Mouse (Mus musculus) CD4-positive, CD25-positive, alpha-beta regulatory T cell (primary cell): Measurements from ENCODE around the gene Taf10. TPM values are rescaled to one million over a fixed set of nuclear protein-coding genes. Genes with fewer than 3 reads are reported as not detected.

ENCODE experiments used
- polyA plus RNA-seq: library from polyadenylated mRNA; unstranded; fragments of 100-300 nt; shearing (Covaris generic); gene quantifications from one replicate; pipeline ENCODE4 v1.2.1, GENCODE M21; 2017

Taf10 gene
- 355 TPM for polyA plus RNA-seq

DNA sequence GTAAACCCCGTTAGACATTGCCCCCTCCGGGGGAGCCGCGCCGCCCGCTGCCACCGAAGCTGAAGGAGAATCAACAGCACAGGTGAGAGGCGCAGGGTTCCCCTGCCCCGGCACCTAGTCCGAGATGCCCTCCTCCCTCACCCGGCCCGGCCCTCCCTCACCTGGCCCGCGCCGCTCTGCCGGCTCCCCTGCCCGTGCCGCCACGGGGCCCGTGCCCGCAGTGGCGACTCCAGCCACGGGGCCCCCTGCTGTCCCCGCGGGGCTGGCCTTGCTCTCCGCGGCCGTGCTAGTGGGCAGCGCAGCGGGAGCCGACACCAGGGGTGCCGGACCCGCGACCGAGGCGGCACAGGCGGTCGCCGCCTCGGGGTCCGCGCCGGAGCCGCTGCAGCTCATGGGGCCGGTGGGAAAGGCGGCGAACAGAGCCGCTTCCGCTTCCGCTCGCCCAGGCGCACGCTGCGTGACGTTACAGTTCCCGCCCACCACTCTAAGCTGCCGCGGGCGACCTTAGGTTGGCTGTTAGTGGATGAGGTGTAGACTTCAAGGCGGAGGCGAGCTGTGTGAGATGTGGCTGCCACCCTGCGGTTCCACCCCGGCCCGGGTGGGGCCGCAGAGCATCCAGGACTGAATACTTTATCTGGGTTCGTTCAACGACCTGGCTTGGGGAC, at the start of gene Taf10:
Taf10 (minus strand) TSS at position 436 of the 665 bp plus-strand sequence.

DNA sequence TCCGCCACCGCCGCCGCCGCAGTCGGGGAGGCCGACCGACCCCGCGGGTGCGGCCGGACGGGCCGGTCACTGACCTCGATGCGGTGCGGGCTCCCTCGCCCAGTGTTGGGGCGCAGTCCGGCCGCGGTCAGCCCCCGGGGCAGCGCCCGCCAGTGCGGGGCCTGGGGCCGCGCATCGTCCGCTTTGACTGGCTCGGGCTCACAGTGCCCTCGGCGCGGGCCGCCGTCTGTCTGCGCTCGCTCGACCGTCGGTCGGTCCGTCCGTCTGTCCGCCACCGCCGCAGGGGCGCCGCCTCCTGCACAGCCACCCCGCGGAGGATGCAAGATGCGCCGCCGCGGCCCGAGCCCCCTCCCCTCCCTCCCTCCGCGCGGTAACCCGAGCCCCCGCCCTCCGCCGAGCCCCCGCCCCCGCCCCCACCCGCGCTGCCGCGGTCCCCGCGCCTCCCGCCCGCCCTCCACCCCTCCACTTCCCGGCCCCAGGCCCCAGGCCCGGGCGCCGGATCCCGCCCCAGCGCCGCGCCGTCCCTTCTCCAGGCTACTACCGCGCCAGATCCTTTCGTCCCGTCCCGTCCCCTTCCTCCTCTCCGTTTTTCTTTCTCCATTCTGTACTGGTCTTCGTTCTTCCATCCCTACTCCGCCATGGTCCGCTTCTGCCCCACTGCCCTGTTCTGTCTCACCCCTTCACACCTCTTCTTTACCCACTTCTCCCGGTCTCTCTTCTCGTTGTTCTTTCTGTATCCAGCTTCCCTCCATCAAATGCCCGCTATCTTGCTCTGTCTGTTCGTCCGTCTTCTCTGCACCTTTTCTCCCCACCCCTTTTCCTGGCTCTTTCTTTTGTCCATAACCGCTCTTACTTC, 43.4 kb upstream of the Taf10 start, which contains the start of gene Dchs1:
Dchs1 (minus strand) TSS at position 370 of the 856 bp plus-strand sequence.

DNA sequence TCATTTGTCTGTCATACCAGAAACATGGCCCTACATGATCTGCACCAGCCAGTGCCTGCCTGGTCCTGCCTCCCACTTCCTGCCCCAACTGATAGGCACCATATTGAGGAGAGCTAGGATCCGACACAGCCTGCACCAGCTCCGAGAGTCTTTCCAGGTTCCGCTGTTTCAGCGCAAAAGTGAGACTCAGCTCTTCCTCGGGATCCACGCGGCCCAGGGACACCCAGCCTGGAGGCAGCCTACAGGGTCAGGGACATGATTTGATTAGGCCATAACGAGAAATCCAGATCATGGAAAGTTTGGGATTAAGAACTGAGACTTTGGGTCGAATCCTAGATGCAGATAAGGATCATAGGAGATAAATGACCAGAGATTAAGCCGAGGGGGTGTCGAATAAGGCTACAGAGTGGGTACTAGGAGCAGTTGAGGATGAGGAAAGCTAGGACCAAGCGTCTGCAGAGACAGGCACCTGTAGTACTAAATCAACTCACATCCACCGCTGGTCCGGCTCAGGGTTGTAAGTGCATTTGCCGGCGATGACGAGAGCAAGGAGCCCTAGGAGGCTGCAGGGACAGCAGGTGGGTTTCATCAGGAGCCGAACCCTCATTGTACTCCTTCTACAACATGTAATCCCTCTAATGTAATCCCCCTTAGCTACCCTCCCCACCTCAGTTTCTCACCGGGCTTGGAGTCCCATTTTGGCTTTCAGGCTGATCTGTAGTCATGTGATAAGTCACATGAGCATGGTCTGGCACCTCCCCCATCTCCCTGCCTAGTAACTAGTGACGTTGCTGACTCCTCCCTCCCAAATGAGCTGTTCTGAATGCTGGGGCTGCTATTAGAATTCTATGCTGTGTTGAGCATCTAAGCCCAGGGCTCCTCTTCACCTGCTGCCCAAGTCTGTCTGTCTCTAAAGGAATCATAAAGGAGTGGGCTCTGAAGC, 7.6 kb upstream of the Taf10 start, which contains the start of gene Tpp1:
Tpp1 (minus strand) TSS at position 745 of the 943 bp plus-strand sequence.

DNA sequence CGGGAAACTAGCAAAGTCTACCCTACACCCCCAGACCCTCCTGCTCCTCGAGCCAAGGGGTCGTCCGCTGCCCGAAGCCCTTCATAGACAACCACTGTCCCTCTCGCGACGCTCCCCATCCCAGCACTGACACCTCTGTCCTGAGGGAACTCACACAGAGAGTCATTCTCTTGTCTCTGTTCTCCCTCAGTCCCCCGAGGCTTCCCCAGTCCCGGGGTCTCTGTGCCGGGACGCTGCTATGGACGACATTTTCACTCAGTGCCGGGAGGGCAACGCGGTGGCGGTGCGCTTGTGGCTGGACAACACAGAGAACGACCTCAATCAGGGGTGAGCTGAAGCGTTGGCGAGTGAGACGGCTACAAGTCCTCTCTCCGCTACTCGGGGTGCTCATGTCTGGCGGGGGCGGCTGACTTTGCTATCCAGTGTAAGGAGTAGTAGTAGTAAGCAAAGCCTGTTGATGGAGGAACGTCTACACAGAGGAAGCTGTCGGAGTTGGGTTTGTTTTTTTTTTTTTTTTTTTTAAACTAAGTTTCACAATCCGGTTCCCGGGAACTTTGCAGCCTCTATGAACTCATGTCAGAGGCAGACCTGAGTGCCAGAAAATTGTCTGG, 7.1 kb downstream of the Taf10 start, which contains the start of gene Rrp8:
Rrp8 (minus strand) TSS at position 475 of the 611 bp plus-strand sequence.

DNA sequence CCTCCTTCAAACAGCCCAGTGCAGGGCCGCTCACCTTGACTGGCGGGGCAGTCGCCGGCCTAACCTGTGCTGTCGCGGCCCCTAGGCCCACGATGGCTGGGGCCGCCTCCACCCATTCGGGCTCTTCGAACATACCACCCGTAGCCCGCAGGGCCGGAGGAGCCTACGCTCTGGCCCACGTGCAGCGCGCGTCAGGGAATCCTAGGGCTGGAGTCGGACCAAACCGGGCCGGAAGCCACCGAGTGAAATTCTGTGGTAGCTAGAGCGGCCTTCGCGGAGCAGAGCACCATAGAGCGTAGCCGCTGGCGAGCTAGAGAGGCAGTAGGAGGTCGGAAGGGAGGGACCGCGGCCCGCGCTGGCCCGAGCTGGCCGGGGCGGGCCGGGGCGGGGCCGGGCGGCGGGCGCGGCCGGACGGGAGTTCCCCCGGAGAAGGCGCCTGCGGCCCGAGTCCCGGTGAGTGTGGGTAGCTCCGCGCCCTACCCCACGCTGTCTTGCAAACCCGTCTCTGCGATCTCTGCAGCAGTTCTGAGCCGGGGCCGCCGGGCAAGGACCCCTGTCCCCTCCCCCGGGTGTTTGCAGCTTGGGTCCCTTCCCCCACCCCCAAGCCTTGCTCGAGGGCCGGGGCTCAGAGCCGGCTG, 7.8 kb downstream of the Taf10 start, which contains the start of gene Ilk:
Ilk (plus strand) TSS at position 329 of the 638 bp plus-strand sequence.

Other genes starting within 250 kb of the Taf10 start
- 37.2 TPM for gene Smpd1, start 190.0 kb downstream of the Taf10 start, polyA plus RNA-seq
- 3.9 TPM for gene Apbb1, start 162.7 kb downstream of the Taf10 start, polyA plus RNA-seq
- not detected for gene Hpx, start 144.2 kb downstream of the Taf10 start, polyA plus RNA-seq
- gene Trim3, start 110.8 kb downstream of the Taf10 start, polyA plus RNA-seq, result 13.4 TPM
- 209 TPM for gene Timm10b, start 104.3 kb downstream of the Taf10 start, polyA plus RNA-seq
- 22.9 TPM for gene Arfip2, start 103.9 kb downstream of the Taf10 start, polyA plus RNA-seq
- 11.6 TPM for gene Gm45799, start 103.8 kb downstream of the Taf10 start, polyA plus RNA-seq
- 2.3 TPM for gene Dnhd1, start 93.5 kb downstream of the Taf10 start, polyA plus RNA-seq
- gene Ilk, start 7.8 kb downstream of the Taf10 start, polyA plus RNA-seq, result 257 TPM
- gene Rrp8, start 7.0 kb downstream of the Taf10 start, polyA plus RNA-seq, result 39.5 TPM
- 117 TPM for gene Tpp1, start 7.9 kb upstream of the Taf10 start, polyA plus RNA-seq
- gene Dchs1, start 43.3 kb upstream of the Taf10 start, polyA plus RNA-seq, result 0.08 TPM
- gene Mrpl17, start 66.7 kb upstream of the Taf10 start, polyA plus RNA-seq, result 137 TPM
- gene Gm4070, start 209.6 kb upstream of the Taf10 start, polyA plus RNA-seq, result 147 TPM